Mouse (Mus musculus) embryonic facial prominence, embryonic 14.5 days (tissue): Measurements from ENCODE around the gene Msi2. TPM values are rescaled to one million over a fixed set of nuclear protein-coding genes. Genes with fewer than 3 reads are reported as not detected.

ENCODE experiments used
- ATAC-seq: fragments of 200-750 bp; cut with Nextera tagmentation; 2 replicates; pipeline ENCODE4 v1.8.0; 2017; ENCODE audit warnings: low read depth, moderate number of reproducible peaks, moderate TSS enrichment
- DNase-seq: peaks from one replicate; pipeline ENCODE4 v3.0.0-alpha.2; 2015; ENCODE audit warnings: low spot score
- H3K27ac ChIP-seq: fragments of 300-500 bp; sonication (generic); replicated peaks from 2 replicates; pipeline ENCODE4 v1.5.1; 2014; ENCODE audit warnings: low read depth, mild to moderate bottlenecking, low read length, moderate library complexity
- H3K27me3 ChIP-seq: fragments of 300-500 bp; sonication (generic); replicated peaks from 2 replicates; pipeline ENCODE4 v1.6.1; 2014; ENCODE audit warnings: low read length; ENCODE audit not compliant: control insufficient read depth, insufficient read depth
- H3K36me3 ChIP-seq: fragments of 300-500 bp; sonication (generic); 2 replicates; pipeline ENCODE4 v1.6.1; 2014; ENCODE audit warnings: low read length, mixed read lengths; ENCODE audit not compliant: control insufficient read depth, insufficient read depth
- H3K4me1 ChIP-seq: fragments of 300-500 bp; sonication (generic); 2 replicates; pipeline ENCODE4 v1.6.1; 2014; ENCODE audit warnings: antibody characterized with exemption, low read length; ENCODE audit not compliant: control insufficient read depth, insufficient read depth
- H3K4me2 ChIP-seq: fragments of 300-500 bp; sonication (generic); 2 replicates; pipeline ENCODE4 v1.6.1; 2014; ENCODE audit warnings: low read depth, mild to moderate bottlenecking, low read length, moderate library complexity, mixed read lengths
- H3K4me3 ChIP-seq: fragments of 300-500 bp; sonication (generic); 2 replicates; pipeline ENCODE4 v1.5.1; 2014; ENCODE audit warnings: low read depth, mild to moderate bottlenecking, low read length
- H3K9ac ChIP-seq: fragments of 300-500 bp; sonication (generic); 2 replicates; pipeline ENCODE4 v1.6.1; 2014; ENCODE audit warnings: low read depth, mild to moderate bottlenecking, low read length, moderate library complexity, mixed read lengths
- H3K9me3 ChIP-seq: fragments of 300-500 bp; sonication (generic); 2 replicates; pipeline ENCODE4 v1.6.1; 2016; ENCODE audit warnings: low read length; ENCODE audit not compliant: control insufficient read depth
- WGBS: fragments of 180-500 bp; shearing (Covaris S2); extraction: QIAGEN DNeasy Blood & Tissue Kit; methylation state at CpG from one replicate; pipeline ENCODE4 v1.1.7; 2014; 5-methylcytosine and 5-hydroxymethylcytosine counted together
- polyA plus RNA-seq: library from polyadenylated mRNA; unstranded; fragments of >200 nt; fragmentation: Nextera tagmentation; extraction: Ambion mirVana; gene quantifications from 2 replicates; pipeline ENCODE4 v1.2.1, GENCODE M21; 2014

Msi2 gene
- polyA plus RNA-seq, 1 experiment from 2014 or later = 15.2 TPM

GRCm38 (mm10) chr11:88607725-88608383 lies 110.5 kb downstream of the Msi2 start:
- no peak overlapping the region for H3K4me2 ChIP-seq
- no peak overlapping the region for H3K9ac ChIP-seq
- H3K27me3 ChIP-seq = no peaks in the 10 kb centered on the region
- H3K4me3 ChIP-seq = no peak overlapping the region
- no peak overlapping the region for H3K27ac ChIP-seq
- peaks cover 5% of the 10 kb centered on the region; the same call in 1 of the 2 replicates for H3K36me3 ChIP-seq
- H3K4me1 ChIP-seq = peaks cover 15% of the 10 kb centered on the region
- ATAC-seq = no peak
- H3K9me3 ChIP-seq = no peaks in the 10 kb centered on the region
- WGBS = 75% methylated on average over 12 of the region's 12 CpGs
- DNase-seq = no peak

DNA sequence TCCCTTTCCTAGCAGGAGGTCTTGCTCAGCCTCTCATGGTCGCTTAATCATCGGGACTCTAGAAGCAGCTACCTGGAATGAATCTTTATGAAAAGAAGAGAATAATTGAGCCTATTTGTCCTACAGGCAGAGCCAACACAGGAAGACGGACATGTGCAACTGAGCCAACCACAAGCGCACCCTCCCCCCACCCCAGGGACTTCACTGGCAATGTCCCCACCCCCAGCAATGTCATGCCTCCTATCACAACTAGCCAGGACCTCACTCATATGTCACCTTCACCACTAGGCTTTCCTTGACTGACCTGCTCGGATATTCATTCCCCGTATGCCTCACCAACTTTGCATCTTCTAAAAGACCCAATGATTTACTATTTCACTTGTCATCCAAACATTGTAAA lies 112.5 kb downstream of the Msi2 start:
- H3K4me2 ChIP-seq = no peak overlapping the region
- H3K9me3 ChIP-seq = no peaks in the 10 kb centered on the region
- H3K27me3 ChIP-seq = no peaks in the 10 kb centered on the region
- H3K9ac ChIP-seq = no peak overlapping the region
- ATAC-seq (no peak), DNase-seq (no peak)
- 75% methylated on average over 6 of the region's 6 CpGs for WGBS
- no peak overlapping the region for H3K27ac ChIP-seq
- H3K36me3 ChIP-seq = peaks cover 12% of the 10 kb centered on the region; the same call in 1 of the 2 replicates
- no peak overlapping the region for H3K4me3 ChIP-seq
- peaks cover 9% of the 10 kb centered on the region for H3K4me1 ChIP-seq

DNA sequence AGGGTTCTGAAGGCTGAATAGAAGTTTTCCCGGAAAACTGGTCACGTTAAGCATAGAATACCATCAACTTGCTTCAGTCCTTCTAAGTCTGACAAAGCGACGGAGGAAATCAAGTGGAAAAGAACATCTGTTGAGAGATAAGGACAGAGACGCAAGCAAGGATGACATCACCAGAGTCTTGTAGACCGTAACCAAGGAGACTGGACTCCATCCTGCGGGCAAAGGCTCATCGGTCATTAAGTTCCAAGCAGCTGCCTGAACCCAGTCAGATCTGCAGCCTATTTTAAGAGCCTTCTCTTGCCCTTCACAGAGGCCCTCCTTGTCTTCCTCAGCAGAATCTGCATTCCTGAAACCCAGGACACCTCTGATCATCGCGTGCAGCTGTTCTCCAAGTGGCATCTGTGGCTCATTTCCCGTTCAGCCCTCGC lies 113.2 kb downstream of the Msi2 start:
- Histone ChIP-seq H3K9ac (no peak overlapping the region), H3K27ac (no peak overlapping the region), H3K4me1 (peaks cover 11% of the 10 kb centered on the region), H3K4me3 (no peak overlapping the region), H3K4me2 (no peak overlapping the region), H3K27me3 (no peaks in the 10 kb centered on the region), H3K9me3 (no peaks in the 10 kb centered on the region), H3K36me3 (peaks cover 12% of the 10 kb centered on the region; the same call in 1 of the 2 replicates)
- ATAC-seq = peak; percentile 77
- WGBS = 49% methylated on average over 12 of the region's 12 CpGs
- DNase-seq = peak; percentile 81

DNA sequence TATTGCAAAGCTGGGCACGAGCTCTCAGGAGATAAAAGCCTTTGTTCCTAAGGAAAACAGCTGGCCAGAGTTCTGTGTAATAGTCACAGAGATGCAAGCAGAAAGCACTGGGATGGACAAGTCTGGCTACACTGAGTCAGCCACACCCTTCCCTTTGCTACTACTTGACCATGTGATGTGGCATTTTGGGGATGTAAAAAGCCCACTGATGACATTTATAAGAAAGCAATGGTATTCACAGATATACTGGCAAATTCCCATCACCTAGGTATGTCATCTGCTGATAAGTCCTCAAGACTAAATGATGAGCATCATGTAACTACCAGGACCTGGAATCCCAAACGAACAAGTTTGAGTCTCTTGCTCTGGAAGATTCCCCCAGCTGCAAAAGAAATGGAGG lies 113.7 kb downstream of the Msi2 start:
- peaks cover 12% of the 10 kb centered on the region; the same call in 1 of the 2 replicates for H3K36me3 ChIP-seq
- ATAC-seq (no peak), DNase-seq (no peak)
- no peaks in the 10 kb centered on the region for H3K27me3 ChIP-seq
- peaks cover 16% of the 10 kb centered on the region for H3K4me1 ChIP-seq
- no peak overlapping the region for H3K9ac ChIP-seq
- no peaks in the 10 kb centered on the region for H3K9me3 ChIP-seq
- no peak overlapping the region for H3K4me2 ChIP-seq
- H3K4me3 ChIP-seq = no peak overlapping the region
- WGBS = 76% methylated on average over 2 of the region's 2 CpGs
- no peak overlapping the region for H3K27ac ChIP-seq

DNA sequence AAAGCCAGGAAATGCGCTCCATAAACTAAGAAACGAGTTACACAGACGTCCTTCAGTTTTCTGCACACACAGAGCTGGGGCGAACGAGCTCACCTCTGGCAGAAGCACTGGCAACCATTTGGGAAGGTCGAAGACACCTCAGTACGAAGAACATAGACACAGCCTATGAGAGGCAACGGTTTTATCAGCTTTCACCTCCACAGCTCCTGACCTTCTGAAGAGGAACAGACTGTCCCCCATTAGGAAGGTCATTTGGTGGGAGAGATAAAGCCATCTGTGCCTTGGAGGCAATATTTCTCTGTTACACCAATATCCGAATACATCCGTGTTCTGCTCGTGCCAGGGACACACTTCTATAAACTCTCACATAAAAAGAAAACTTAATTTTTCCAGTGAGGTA lies 114.9 kb downstream of the Msi2 start:
- Histone ChIP-seq H3K27ac (no peak overlapping the region), H3K27me3 (no peaks in the 10 kb centered on the region), H3K9ac (no peak overlapping the region), H3K9me3 (no peaks in the 10 kb centered on the region), H3K36me3 (peaks cover 12% of the 10 kb centered on the region; the same call in 1 of the 2 replicates), H3K4me3 (no peak overlapping the region), H3K4me1 (peaks cover 23% of the 10 kb centered on the region), H3K4me2 (no peak overlapping the region)
- DNase-seq = no peak
- ATAC-seq = no peak
- 85% methylated on average over 11 of the region's 11 CpGs for WGBS

DNA sequence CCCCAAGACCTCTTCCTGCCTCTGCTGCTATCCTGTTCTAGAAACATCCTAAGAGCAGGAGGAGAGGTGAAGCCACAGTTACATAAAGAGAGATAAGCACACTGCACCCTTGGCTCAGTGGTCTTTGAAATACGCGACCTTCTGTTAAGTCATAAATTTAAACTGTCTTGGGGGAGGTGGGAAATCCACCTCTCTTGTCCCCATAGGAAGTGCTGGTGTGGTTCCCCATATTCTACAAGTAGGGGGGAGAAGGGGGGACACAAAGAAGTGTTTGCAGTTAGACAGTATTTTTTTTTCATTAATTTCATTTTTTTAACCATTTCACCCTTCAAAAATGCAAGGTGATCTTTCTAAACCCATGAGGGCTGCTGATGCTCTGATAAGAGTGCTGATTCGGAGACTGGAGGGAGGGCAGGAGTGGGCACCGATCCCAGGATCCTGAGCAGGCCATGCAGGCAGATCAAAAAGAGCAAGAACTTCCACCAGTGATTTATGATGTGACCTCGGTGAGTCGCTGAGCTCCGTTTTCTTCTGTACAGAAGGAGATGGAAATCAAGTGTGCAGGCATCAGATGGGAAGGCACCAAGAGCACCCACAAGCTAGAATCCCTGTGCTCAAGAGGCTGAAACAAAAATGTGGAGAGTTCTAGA lies 115.7 kb downstream of the Msi2 start:
- peaks cover 28% of the 10 kb centered on the region for H3K4me1 ChIP-seq
- no peaks in the 10 kb centered on the region for H3K27me3 ChIP-seq
- H3K9ac ChIP-seq = no peak overlapping the region
- H3K9me3 ChIP-seq = no peaks in the 10 kb centered on the region
- no peak overlapping the region for H3K4me3 ChIP-seq
- peaks cover 12% of the 10 kb centered on the region; the same call in 1 of the 2 replicates for H3K36me3 ChIP-seq
- ATAC-seq (no peak), DNase-seq (no peak)
- no peak overlapping the region for H3K4me2 ChIP-seq
- 86% methylated on average over 7 of the region's 7 CpGs for WGBS
- no peak overlapping the region for H3K27ac ChIP-seq

DNA sequence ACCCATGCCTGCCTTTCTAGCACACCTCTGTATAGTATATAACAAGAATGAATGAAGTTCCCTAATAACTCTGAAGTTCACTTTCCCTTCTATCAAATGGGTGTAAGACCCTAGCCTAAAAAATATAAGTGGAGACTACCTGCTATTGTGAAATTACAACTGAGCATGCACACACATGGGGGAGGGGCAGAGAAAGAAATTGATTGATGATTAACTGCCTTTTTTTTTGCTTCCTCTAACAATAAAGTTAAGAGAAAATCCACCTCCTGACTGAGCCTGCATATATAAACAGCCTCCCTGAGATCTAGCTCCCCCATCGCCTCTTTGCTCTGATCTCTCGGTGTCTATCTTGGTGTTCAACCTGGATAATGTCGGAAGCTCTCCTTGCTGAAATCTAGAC lies 118.1 kb downstream of the Msi2 start:
- peaks cover 12% of the 10 kb centered on the region; the same call in 1 of the 2 replicates for H3K36me3 ChIP-seq
- H3K27me3 ChIP-seq = no peaks in the 10 kb centered on the region
- H3K27ac ChIP-seq = no peak overlapping the region
- H3K4me2 ChIP-seq = no peak overlapping the region
- no peak for ATAC-seq
- H3K9ac ChIP-seq = no peak overlapping the region
- H3K4me1 ChIP-seq = peaks cover 36% of the 10 kb centered on the region
- DNase-seq = no peak
- no peak overlapping the region for H3K4me3 ChIP-seq
- H3K9me3 ChIP-seq = no peaks in the 10 kb centered on the region
- WGBS = 94% methylated on average over 3 of the region's 3 CpGs

- H3K9ac ChIP-seq = no peak overlapping the region
- no peaks in the 10 kb centered on the region for H3K27me3 ChIP-seq
- H3K4me3 ChIP-seq = no peak overlapping the region
- no peaks in the 10 kb centered on the region for H3K9me3 ChIP-seq
- peak overlapping the region; percentile 13 for H3K27ac ChIP-seq
- DNase-seq = no peak
- peak; percentile 48 for ATAC-seq
- H3K4me2 ChIP-seq = no peak overlapping the region
- H3K4me1 ChIP-seq = peaks cover 39% of the 10 kb centered on the region
- WGBS = 41% methylated on average over 17 of the region's 17 CpGs
- H3K36me3 ChIP-seq = peaks cover 12% of the 10 kb centered on the region; the same call in 1 of the 2 replicates
Measured at GRCm38 (mm10) chr11:88599332-88600130, 118.8 kb downstream of the Msi2 start.
